Mouse (Mus musculus): Measurements from ENCODE around the gene Gapt. TPM values are rescaled to one million over a fixed set of nuclear protein-coding genes. Genes with fewer than 3 reads are reported as not detected.
A peak's percentile ranks its signal among the peaks of the same experiment; 100 is the strongest.
"Not testable (repeated sequence)": the region's sequence is repeated elsewhere in the genome, so short reads cannot be mapped to it uniquely, and the experiment has no call there.

Gene Gapt
- 0.10 and 0.14 TPM in 2 replicates for polyA plus RNA-seq (2014; fragmentation: Nextera tagmentation; extraction: Ambion mirVana)

DNA sequence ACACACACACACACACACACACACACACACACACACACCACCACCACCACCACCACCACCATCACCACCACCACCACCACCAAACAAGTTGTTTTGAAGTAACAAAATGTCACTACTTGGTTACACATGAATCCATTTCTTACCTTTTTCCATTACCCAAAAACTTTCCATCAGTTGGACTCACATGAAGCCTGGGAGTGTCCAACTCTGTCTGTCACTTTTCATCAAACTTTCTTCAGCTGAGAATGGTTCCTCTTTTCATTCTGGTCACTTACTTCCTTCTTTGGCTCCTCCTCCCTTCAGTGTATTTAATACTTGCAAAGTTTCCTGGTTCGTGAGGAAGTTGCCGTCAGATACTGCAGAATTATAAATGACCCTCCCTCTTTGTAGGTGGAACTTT lies at the start of gene Gapt:
Gapt (minus strand) TSS at position 259 of the 400 bp plus-strand sequence.
- Histone ChIP-seq H3K27me3 (ENCODE audit: control insufficient read depth, insufficient read depth, low read length) (no peaks in the 10 kb centered on the region), H3K9ac (ENCODE audit: low read depth, low read length) (no peak within 1 kb of the TSS)
- 81% methylated on average over 2 of the region's 2 CpGs for WGBS (ENCODE audit: insufficient replicate concordance)

DNA sequence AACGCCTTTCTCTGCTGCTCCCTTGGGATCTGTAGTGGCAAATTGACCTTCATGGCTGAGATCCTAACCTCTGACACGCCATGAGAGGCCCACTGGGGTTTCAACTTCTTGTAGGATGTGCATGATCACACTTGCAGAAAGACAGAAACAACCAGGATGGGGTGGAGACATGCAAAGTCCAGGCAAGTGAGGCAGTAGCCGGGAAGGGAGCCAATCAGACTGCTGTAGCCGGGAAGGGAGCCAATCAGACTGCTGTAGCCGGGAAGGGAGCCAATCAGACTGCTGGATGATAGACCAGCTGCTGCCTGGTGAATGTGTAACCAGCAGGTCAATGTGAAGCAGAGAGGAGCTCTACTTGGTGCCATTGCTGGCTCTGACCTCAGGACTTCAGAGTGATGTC lies 49.2 kb upstream of the Gapt start:
- 82% methylated on average over 5 of the region's 5 CpGs for WGBS (ENCODE audit: insufficient replicate concordance)
- Histone ChIP-seq H3K36me3 (ENCODE audit: control insufficient read depth, insufficient read depth, low read length) (peaks cover 1% of the 10 kb centered on the region; the same call in 1 of the 2 replicates), H3K9ac (ENCODE audit: low read depth, low read length) (no peak overlapping the region), H3K27me3 (ENCODE audit: control insufficient read depth, insufficient read depth, low read length) (no peaks in the 10 kb centered on the region), H3K27ac (ENCODE audit: low read depth, low read length) (no peak overlapping the region), H3K9me3 (replicated peaks; ENCODE audit: control insufficient read depth, low read length) (no peaks in the 10 kb centered on the region), H3K4me2 (no peak overlapping the region), H3K4me3 (ENCODE audit: low read depth, low read length) (no peak overlapping the region), H3K4me1 (ENCODE audit: control insufficient read depth, insufficient read depth, low read length) (no peaks in the 10 kb centered on the region)
- ATAC-seq (replicated peaks; ENCODE audit: insufficient number of reproducible peaks, low FRiP score, low TSS enrichment), result no peak

More for the DNA sequence above, at the start of gene Gapt:
- H3K4me3 ChIP-seq (ENCODE audit: low read depth, low read length), result no peak within 1 kb of the TSS
- no peak within 1 kb of the TSS for H3K27ac ChIP-seq (ENCODE audit: low read depth, low read length)
- ATAC-seq (replicated peaks; ENCODE audit: insufficient number of reproducible peaks, low FRiP score, low TSS enrichment), result no peak
- H3K4me1 ChIP-seq (ENCODE audit: control insufficient read depth, insufficient read depth, low read length), result no peaks in the 10 kb centered on the region
- H3K36me3 ChIP-seq (ENCODE audit: control insufficient read depth, insufficient read depth, low read length), result no peaks in the 10 kb centered on the region
- H3K4me2 ChIP-seq, result no peak within 1 kb of the TSS
- no peaks in the 10 kb centered on the region for H3K9me3 ChIP-seq (replicated peaks; ENCODE audit: control insufficient read depth, low read length)

DNA sequence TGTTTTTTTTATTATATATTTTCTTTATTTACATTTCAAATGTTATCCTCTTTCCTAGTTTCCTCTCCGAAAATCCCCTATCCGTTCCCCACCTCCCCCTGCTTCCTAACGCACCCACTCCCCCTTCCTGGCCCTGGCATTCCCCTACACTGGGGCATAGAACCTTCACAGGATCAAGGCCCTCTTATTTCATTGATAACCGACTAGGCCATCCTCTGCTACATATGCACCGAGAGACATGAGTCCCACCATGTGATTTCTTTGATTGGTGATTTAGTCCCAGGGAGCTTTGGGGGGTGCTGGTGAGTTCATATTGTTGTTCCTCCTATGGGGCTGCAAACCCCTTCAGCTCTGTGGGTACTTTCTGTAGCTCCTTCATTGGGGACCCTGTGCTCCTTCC lies 47.7 kb upstream of the Gapt start:
- not testable (repeated sequence) for H3K4me3 ChIP-seq (ENCODE audit: low read depth, low read length); H3K9ac ChIP-seq (ENCODE audit: low read depth, low read length); H3K4me2 ChIP-seq; H3K27ac ChIP-seq (ENCODE audit: low read depth, low read length); ATAC-seq (replicated peaks; ENCODE audit: insufficient number of reproducible peaks, low FRiP score, low TSS enrichment); H3K9me3 ChIP-seq (replicated peaks; ENCODE audit: control insufficient read depth, low read length); H3K4me1 ChIP-seq (ENCODE audit: control insufficient read depth, insufficient read depth, low read length); H3K27me3 ChIP-seq (ENCODE audit: control insufficient read depth, insufficient read depth, low read length)
- 79% methylated on average over 5 of the region's 5 CpGs for WGBS (ENCODE audit: insufficient replicate concordance)
- peaks cover 11% of the 10 kb centered on the region for H3K36me3 ChIP-seq (ENCODE audit: control insufficient read depth, insufficient read depth, low read length)

DNA sequence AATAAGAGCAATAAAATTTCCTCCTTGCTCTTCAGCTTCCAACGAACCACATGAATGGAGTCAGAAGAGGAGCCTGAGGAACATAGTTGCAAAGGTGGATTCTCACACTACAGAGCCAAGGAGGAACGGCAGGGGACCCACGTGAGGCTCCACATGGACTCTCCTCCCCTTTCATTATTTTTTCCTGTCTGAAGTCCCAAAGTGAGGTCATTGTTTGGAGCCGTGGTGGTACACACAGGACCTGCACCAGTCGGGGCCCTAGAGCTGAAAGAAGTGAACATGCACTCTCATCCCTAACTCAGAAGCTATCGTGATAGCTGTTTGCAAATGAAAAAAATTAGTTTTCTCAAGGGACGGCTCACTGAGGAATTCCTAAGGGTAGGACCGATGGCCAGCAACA lies 47.1 kb upstream of the Gapt start:
- Histone ChIP-seq H3K36me3 (ENCODE audit: control insufficient read depth, insufficient read depth, low read length) (peaks cover 17% of the 10 kb centered on the region), H3K27ac (ENCODE audit: low read depth, low read length) (no peak overlapping the region), H3K9ac (ENCODE audit: low read depth, low read length) (no peak overlapping the region), H3K4me3 (ENCODE audit: low read depth, low read length) (no peak overlapping the region), H3K4me1 (ENCODE audit: control insufficient read depth, insufficient read depth, low read length) (peaks cover 1% of the 10 kb centered on the region; the same call in 1 of the 2 replicates), H3K27me3 (ENCODE audit: control insufficient read depth, insufficient read depth, low read length) (no peaks in the 10 kb centered on the region), H3K9me3 (replicated peaks; ENCODE audit: control insufficient read depth, low read length) (no peaks in the 10 kb centered on the region), H3K4me2 (no peak overlapping the region)
- no peak for ATAC-seq (replicated peaks; ENCODE audit: insufficient number of reproducible peaks, low FRiP score, low TSS enrichment)
- WGBS (ENCODE audit: insufficient replicate concordance), result 68% methylated on average over 8 of the region's 8 CpGs

DNA sequence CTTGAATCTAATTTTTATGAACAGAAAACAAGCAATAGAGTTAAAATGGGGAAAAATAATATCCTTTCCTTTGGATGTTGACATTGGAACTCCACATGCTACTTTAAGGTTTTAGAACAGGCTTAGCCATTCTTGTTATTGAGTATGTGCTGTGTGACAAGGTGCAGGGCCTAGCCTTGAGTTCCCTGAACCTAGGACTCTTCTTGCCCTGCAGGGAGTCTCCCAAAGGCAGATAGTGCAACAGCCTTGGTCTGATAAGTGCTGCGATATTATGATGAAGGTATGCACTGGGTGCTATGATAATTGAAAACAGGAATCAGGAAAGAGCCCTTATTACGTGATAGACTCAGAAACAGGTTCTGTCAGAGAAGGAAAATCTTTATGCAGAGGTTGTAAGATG lies 44.9 kb upstream of the Gapt start:
- WGBS (ENCODE audit: insufficient replicate concordance), result 76% methylated on average over 2 of the region's 2 CpGs
- no peak overlapping the region for H3K27ac ChIP-seq (ENCODE audit: low read depth, low read length)
- H3K4me2 ChIP-seq, result no peak overlapping the region
- H3K9ac ChIP-seq (ENCODE audit: low read depth, low read length), result no peak overlapping the region
- H3K9me3 ChIP-seq (replicated peaks; ENCODE audit: control insufficient read depth, low read length), result no peaks in the 10 kb centered on the region
- no peak for ATAC-seq (replicated peaks; ENCODE audit: insufficient number of reproducible peaks, low FRiP score, low TSS enrichment)
- H3K4me3 ChIP-seq (ENCODE audit: low read depth, low read length), result no peak overlapping the region
- H3K27me3 ChIP-seq (ENCODE audit: control insufficient read depth, insufficient read depth, low read length), result no peaks in the 10 kb centered on the region
- H3K36me3 ChIP-seq (ENCODE audit: control insufficient read depth, insufficient read depth, low read length), result peaks cover 26% of the 10 kb centered on the region
- H3K4me1 ChIP-seq (ENCODE audit: control insufficient read depth, insufficient read depth, low read length), result peaks cover 12% of the 10 kb centered on the region

DNA sequence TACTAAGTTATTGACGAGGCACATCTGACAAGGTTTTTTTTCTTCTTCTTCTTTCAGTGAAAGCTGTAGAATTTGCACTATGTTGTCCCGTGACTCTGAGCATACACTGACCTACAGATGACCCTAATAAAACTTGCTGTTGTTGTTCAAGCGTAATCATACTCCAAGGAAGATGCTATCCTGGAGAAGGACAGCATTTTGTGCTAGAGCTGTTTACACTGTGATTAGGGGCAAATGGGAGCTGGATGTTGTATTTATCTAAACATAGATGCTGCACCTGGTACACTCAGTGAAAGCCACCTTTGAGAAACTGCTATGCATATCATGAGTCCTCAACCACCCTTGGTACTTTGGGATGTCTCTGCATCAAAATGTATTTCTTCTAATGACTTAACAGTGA lies 44.4 kb upstream of the Gapt start:
- Histone ChIP-seq H3K9me3 (replicated peaks; ENCODE audit: control insufficient read depth, low read length) (no peaks in the 10 kb centered on the region), H3K27me3 (ENCODE audit: control insufficient read depth, insufficient read depth, low read length) (no peaks in the 10 kb centered on the region), H3K4me2 (no peak overlapping the region), H3K9ac (ENCODE audit: low read depth, low read length) (no peak overlapping the region), H3K4me1 (ENCODE audit: control insufficient read depth, insufficient read depth, low read length) (peaks cover 12% of the 10 kb centered on the region), H3K4me3 (ENCODE audit: low read depth, low read length) (no peak overlapping the region), H3K36me3 (ENCODE audit: control insufficient read depth, insufficient read depth, low read length) (peaks cover 26% of the 10 kb centered on the region), H3K27ac (ENCODE audit: low read depth, low read length) (no peak overlapping the region)
- 80% methylated on average over 3 of the region's 3 CpGs for WGBS (ENCODE audit: insufficient replicate concordance)
- ATAC-seq (replicated peaks; ENCODE audit: insufficient number of reproducible peaks, low FRiP score, low TSS enrichment), result no peak

DNA sequence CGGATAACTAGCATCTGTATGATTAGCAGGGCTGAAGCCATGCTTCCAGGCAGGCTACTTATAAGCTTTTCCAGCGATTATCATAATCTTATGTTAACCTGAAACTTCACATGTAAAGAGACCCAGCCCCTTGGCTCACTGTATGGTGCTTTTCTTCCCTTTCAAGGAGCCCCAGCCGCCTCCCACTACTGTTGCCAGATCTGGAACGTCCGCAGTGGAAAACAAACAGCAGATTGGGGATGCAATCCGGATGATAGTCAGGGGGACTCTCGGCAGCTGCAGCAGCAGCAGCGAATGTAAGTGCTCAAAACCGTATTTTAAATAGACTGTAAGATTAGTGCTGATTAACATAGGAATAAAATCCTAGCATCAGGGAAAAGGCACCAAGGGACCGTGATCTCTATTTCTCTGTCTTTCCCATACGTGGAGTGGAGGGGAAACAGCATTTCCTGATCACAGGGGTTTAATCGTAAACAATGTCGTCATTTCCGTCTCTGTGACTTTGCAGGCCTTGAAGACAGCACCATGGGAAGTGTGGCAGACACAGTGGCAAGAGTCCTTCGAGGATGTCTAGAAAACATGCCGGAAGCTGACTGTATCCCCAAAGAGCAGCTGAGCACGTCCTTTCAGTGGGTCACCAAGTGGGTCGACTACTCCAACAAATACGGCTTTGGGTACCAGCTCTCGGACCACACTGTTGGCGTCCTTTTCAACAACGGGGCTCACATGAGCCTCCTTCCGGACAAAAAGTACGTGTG lies 41.7 kb upstream of the Gapt start:
- Histone ChIP-seq H3K36me3 (ENCODE audit: control insufficient read depth, insufficient read depth, low read length) (peaks cover 26% of the 10 kb centered on the region), H3K4me1 (ENCODE audit: control insufficient read depth, insufficient read depth, low read length) (peaks cover 12% of the 10 kb centered on the region), H3K4me2 (peak overlapping the region; percentile 75), H3K9ac (ENCODE audit: low read depth, low read length) (peak overlapping the region; percentile 59), H3K27me3 (ENCODE audit: control insufficient read depth, insufficient read depth, low read length) (no peaks in the 10 kb centered on the region), H3K27ac (ENCODE audit: low read depth, low read length) (peak overlapping the region; percentile 50), H3K9me3 (replicated peaks; ENCODE audit: control insufficient read depth, low read length) (no peaks in the 10 kb centered on the region), H3K4me3 (ENCODE audit: low read depth, low read length) (peak overlapping the region; percentile 86)
- ATAC-seq (replicated peaks; ENCODE audit: insufficient number of reproducible peaks, low FRiP score, low TSS enrichment), result no peak
- 64% methylated on average over 24 of the region's 24 CpGs for whole genome bisulfite sequencing (ENCODE audit: insufficient replicate concordance)

DNA sequence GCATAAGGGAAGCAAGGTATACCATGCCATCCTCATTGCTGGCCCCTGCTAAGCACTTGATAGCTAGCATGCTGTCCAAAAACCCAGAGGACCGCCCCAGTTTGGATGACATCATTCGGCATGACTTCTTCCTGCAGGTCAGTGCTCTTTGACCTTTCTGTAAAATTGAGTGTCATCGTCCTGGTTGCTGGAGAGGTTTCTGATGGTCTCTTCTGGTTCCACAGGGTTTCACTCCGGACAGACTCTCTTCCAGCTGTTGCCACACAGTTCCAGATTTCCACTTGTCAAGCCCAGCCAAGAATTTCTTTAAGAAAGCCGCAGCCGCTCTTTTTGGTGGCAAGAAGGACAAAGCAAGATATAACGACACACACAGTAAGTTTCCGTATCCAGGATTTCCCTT lies 40.8 kb upstream of the Gapt start:
- Histone ChIP-seq H3K27ac (ENCODE audit: low read depth, low read length) (no peak overlapping the region), H3K36me3 (ENCODE audit: control insufficient read depth, insufficient read depth, low read length) (peaks cover 26% of the 10 kb centered on the region)
- WGBS (ENCODE audit: insufficient replicate concordance), result 68% methylated on average over 8 of the region's 8 CpGs

More for the DNA sequence above, 40.8 kb upstream of the Gapt start:
- peaks cover 12% of the 10 kb centered on the region for H3K4me1 ChIP-seq (ENCODE audit: control insufficient read depth, insufficient read depth, low read length)
- no peaks in the 10 kb centered on the region for H3K9me3 ChIP-seq (replicated peaks; ENCODE audit: control insufficient read depth, low read length)
- no peak for ATAC-seq (replicated peaks; ENCODE audit: insufficient number of reproducible peaks, low FRiP score, low TSS enrichment)
- H3K9ac ChIP-seq (ENCODE audit: low read depth, low read length), result peak overlapping the region; percentile 59
- peak overlapping the region; percentile 86 for H3K4me3 ChIP-seq (ENCODE audit: low read depth, low read length)
- no peaks in the 10 kb centered on the region for H3K27me3 ChIP-seq (ENCODE audit: control insufficient read depth, insufficient read depth, low read length)
- peak overlapping the region; percentile 75 for H3K4me2 ChIP-seq
